Mouse (Mus musculus): ENCODE results near the gene Gm45234.

- TF ChIP-seq POLR2A (IDR thresholded peaks at IDR 0.05; ENCODE audit: insufficient read length, low read depth) = no peak
- no peak for TF ChIP-seq MYOG (IDR thresholded peaks at IDR 0.05; ENCODE audit: control insufficient read depth in 1 of 3, insufficient read depth in 1 of 3, insufficient read length in 2 of 3, low read depth in 2 of 3)
- no peak for TF ChIP-seq USF1 (IDR thresholded peaks at IDR 0.05; ENCODE audit: low read depth)
- no peak for TF ChIP-seq CEBPB (IDR thresholded peaks at IDR 0.05; ENCODE audit: insufficient read depth, poor library complexity, severe bottlenecking)
- no peak for TF ChIP-seq MAX (IDR thresholded peaks at IDR 0.05; ENCODE audit: low read depth)
- no peak for TF ChIP-seq REST (IDR thresholded peaks at IDR 0.05; ENCODE audit: insufficient read depth, insufficient read length)
- TF ChIP-seq E2F4 (IDR thresholded peaks at IDR 0.05; ENCODE audit: insufficient read depth) = no peak
- TF ChIP-seq MYOD1 (IDR thresholded peaks at IDR 0.05; ENCODE audit: control insufficient read depth in 1 of 3, insufficient read length in 2 of 3, low read depth in 2 of 3) = no peak
- no peak for TF ChIP-seq POLR2AphosphoS2 (IDR thresholded peaks at IDR 0.05; ENCODE audit: insufficient read length, low read depth)
- no peak for TF ChIP-seq TCF3 (IDR thresholded peaks at IDR 0.05; ENCODE audit: insufficient read length, low read depth)
- no peak for TF ChIP-seq TCF12 (IDR thresholded peaks at IDR 0.05; ENCODE audit: insufficient read depth, poor library complexity, severe bottlenecking)
- TF ChIP-seq SRF (IDR thresholded peaks at IDR 0.05; ENCODE audit: control insufficient read depth, insufficient read length, low read depth) = no peak
These were observed 15.5 kb downstream of the Gm45234 start for GRCm38 (mm10) chr6:124740211-124740887.

Measured in myocyte (in vitro differentiated cells).